Mouse (Mus musculus): Measurements from ENCODE around the gene Dnaaf1. TPM values are rescaled to one million over a fixed set of nuclear protein-coding genes. Genes with fewer than 3 reads are reported as not detected.

Dnaaf1 gene
- total and polyA plus RNA-seq, 2 experiments from 2014 or later: 0.48 TPM; not detected in 1

GRCm38 (mm10) chr8:119641058-119641457 is 66.0 kb downstream of the Dnaaf1 start:
- Histone ChIP-seq H3K27ac (no peak overlapping the region), H3K4me3 (ENCODE audit: low read length) (no peak overlapping the region), H3K4me1 (ENCODE audit: insufficient read depth, low read length) (no peaks in the 10 kb centered on the region), H3K36me3 (ENCODE audit: insufficient read depth, low read length) (no peaks in the 10 kb centered on the region), H3K27me3 (ENCODE audit: insufficient read depth, low read length) (no peaks in the 10 kb centered on the region), H3K9me3 (ENCODE audit: low read length) (no peaks in the 10 kb centered on the region), H3K4me2 (ENCODE audit: low read depth, low read length) (no peak overlapping the region), H3K9ac (replicated peaks; ENCODE audit: low read length) (no peak overlapping the region)
- DNase-seq (ENCODE audit: low spot score) (no peak), ATAC-seq (no peak)
- 79% methylated on average over 5 of the region's 5 CpGs for WGBS
- no peak for TF ChIP-seq CTCF (IDR thresholded peaks at IDR 0.05; ENCODE audit: low read depth)

GRCm38 (mm10) chr8:119642960-119643359 is 67.9 kb downstream of the Dnaaf1 start:
- Histone ChIP-seq H3K9ac (replicated peaks; ENCODE audit: low read length) (no peak overlapping the region), H3K27me3 (ENCODE audit: insufficient read depth, low read length) (no peaks in the 10 kb centered on the region), H3K4me1 (ENCODE audit: insufficient read depth, low read length) (no peaks in the 10 kb centered on the region), H3K4me3 (ENCODE audit: low read length) (no peak overlapping the region), H3K9me3 (ENCODE audit: low read length) (no peaks in the 10 kb centered on the region), H3K36me3 (ENCODE audit: insufficient read depth, low read length) (no peaks in the 10 kb centered on the region), H3K27ac (no peak overlapping the region), H3K4me2 (ENCODE audit: low read depth, low read length) (no peak overlapping the region)
- no peak for DNase-seq (ENCODE audit: low spot score)
- ATAC-seq: no peak
- no peak for TF ChIP-seq CTCF (IDR thresholded peaks at IDR 0.05; ENCODE audit: low read depth)
- 93% methylated on average over 1 of the region's 1 CpGs for WGBS

- Histone ChIP-seq H3K4me1 (ENCODE audit: insufficient read depth, low read length) (no peaks in the 10 kb centered on the region), H3K27ac (peak overlapping the region; percentile 56; the same call in 1 of the 2 replicates), H3K36me3 (ENCODE audit: insufficient read depth, low read length) (no peaks in the 10 kb centered on the region), H3K4me2 (ENCODE audit: low read depth, low read length) (no peak overlapping the region), H3K9me3 (ENCODE audit: low read length) (no peaks in the 10 kb centered on the region), H3K27me3 (ENCODE audit: insufficient read depth, low read length) (no peaks in the 10 kb centered on the region), H3K4me3 (ENCODE audit: low read length) (no peak overlapping the region), H3K9ac (replicated peaks; ENCODE audit: low read length) (no peak overlapping the region)
- 74% methylated on average over 17 of the region's 17 CpGs for WGBS
- no peak for TF ChIP-seq CTCF (IDR thresholded peaks at IDR 0.05; ENCODE audit: low read depth)
- DNase-seq (ENCODE audit: low spot score) (peak; percentile 44), ATAC-seq (peak; percentile 57; the same call in 1 of the 2 replicates)
Observed at GRCm38 (mm10) chr8:119644429-119644960, 69.5 kb downstream of the Dnaaf1 start.

GRCm38 (mm10) chr8:119644981-119645597 is 70.1 kb downstream of the Dnaaf1 start:
- Histone ChIP-seq H3K9me3 (ENCODE audit: low read length) (no peaks in the 10 kb centered on the region), H3K4me2 (ENCODE audit: low read depth, low read length) (no peak overlapping the region), H3K27ac (peak overlapping the region; percentile 56), H3K4me1 (ENCODE audit: insufficient read depth, low read length) (no peaks in the 10 kb centered on the region), H3K9ac (replicated peaks; ENCODE audit: low read length) (no peak overlapping the region), H3K36me3 (ENCODE audit: insufficient read depth, low read length) (no peaks in the 10 kb centered on the region), H3K27me3 (ENCODE audit: insufficient read depth, low read length) (no peaks in the 10 kb centered on the region), H3K4me3 (ENCODE audit: low read length) (no peak overlapping the region)
- DNase-seq (ENCODE audit: low spot score) (peak; percentile 59), ATAC-seq (peak; percentile 82)
- no peak for TF ChIP-seq CTCF (IDR thresholded peaks at IDR 0.05; ENCODE audit: low read depth)
- 36% methylated on average over 18 of the region's 18 CpGs for WGBS

GRCm38 (mm10) chr8:119646197-119646596 is 71.2 kb downstream of the Dnaaf1 start:
- 84% methylated on average over 3 of the region's 3 CpGs for WGBS
- ATAC-seq: no peak

GRCm38 (mm10) chr8:119646846-119647245 is 71.8 kb downstream of the Dnaaf1 start:
- Histone ChIP-seq H3K4me2 (ENCODE audit: low read depth, low read length) (no peak overlapping the region), H3K27ac (no peak overlapping the region), H3K9me3 (ENCODE audit: low read length) (no peaks in the 10 kb centered on the region), H3K36me3 (ENCODE audit: insufficient read depth, low read length) (no peaks in the 10 kb centered on the region), H3K4me1 (ENCODE audit: insufficient read depth, low read length) (no peaks in the 10 kb centered on the region), H3K9ac (replicated peaks; ENCODE audit: low read length) (no peak overlapping the region), H3K4me3 (ENCODE audit: low read length) (no peak overlapping the region), H3K27me3 (ENCODE audit: insufficient read depth, low read length) (no peaks in the 10 kb centered on the region)
- no peak for TF ChIP-seq CTCF (IDR thresholded peaks at IDR 0.05; ENCODE audit: low read depth)
- 84% methylated on average over 7 of the region's 7 CpGs for WGBS
- ATAC-seq (no peak), DNase-seq (ENCODE audit: low spot score) (no peak)

More at GRCm38 (mm10) chr8:119646197-119646596, 71.2 kb downstream of the Dnaaf1 start:
- peak; percentile 32 for TF ChIP-seq CTCF (IDR thresholded peaks at IDR 0.05; ENCODE audit: low read depth)
- Histone ChIP-seq H3K9ac (replicated peaks; ENCODE audit: low read length) (no peak overlapping the region), H3K27ac (no peak overlapping the region), H3K36me3 (ENCODE audit: insufficient read depth, low read length) (no peaks in the 10 kb centered on the region), H3K4me2 (ENCODE audit: low read depth, low read length) (no peak overlapping the region), H3K4me1 (ENCODE audit: insufficient read depth, low read length) (no peaks in the 10 kb centered on the region), H3K4me3 (ENCODE audit: low read length) (no peak overlapping the region), H3K27me3 (ENCODE audit: insufficient read depth, low read length) (no peaks in the 10 kb centered on the region), H3K9me3 (ENCODE audit: low read length) (no peaks in the 10 kb centered on the region)
- DNase-seq (ENCODE audit: low spot score): no peak

Other genes with a start within 250 kb of the Dnaaf1 start
- gene Hsbp1, start 230.7 kb upstream of the Dnaaf1 start, total RNA-seq (2014; rRNA removed): 297 and 301 TPM in 2 replicates
- gene Hsbp1, start 230.7 kb upstream of the Dnaaf1 start, polyA plus RNA-seq (2015; fragmentation: Nextera tagmentation; extraction: Ambion mirVana): 995 and 1,006 TPM in 2 replicates
- 36.6 and 37.2 TPM in 2 replicates for gene Mlycd, start 180.4 kb upstream of the Dnaaf1 start, total RNA-seq (2014; rRNA removed)
- gene Mlycd, start 180.4 kb upstream of the Dnaaf1 start, polyA plus RNA-seq (2015; fragmentation: Nextera tagmentation; extraction: Ambion mirVana): 20.0 TPM in 2 replicates
- gene Osgin1, start 141.1 kb upstream of the Dnaaf1 start, total RNA-seq (2014; rRNA removed): not detected in 2 replicates
- 0.29 and 0.45 TPM in 2 replicates for gene Osgin1, start 141.1 kb upstream of the Dnaaf1 start, polyA plus RNA-seq (2015; fragmentation: Nextera tagmentation; extraction: Ambion mirVana)
- gene Necab2, start 128.5 kb upstream of the Dnaaf1 start, total RNA-seq (2014; rRNA removed): 70.9 and 73.3 TPM in 2 replicates
- 53.9 and 61.5 TPM in 2 replicates for gene Necab2, start 128.5 kb upstream of the Dnaaf1 start, polyA plus RNA-seq (2015; fragmentation: Nextera tagmentation; extraction: Ambion mirVana)
- not detected in 2 replicates for gene Slc38a8, start 73.5 kb upstream of the Dnaaf1 start, total RNA-seq (2014; rRNA removed)
- gene Slc38a8, start 73.5 kb upstream of the Dnaaf1 start, polyA plus RNA-seq (2015; fragmentation: Nextera tagmentation; extraction: Ambion mirVana): 0.10 TPM in 1 of 2 replicates, not detected in the other
- 52.9 and 90.6 TPM in 2 replicates for gene Mbtps1, start 16.5 kb upstream of the Dnaaf1 start, total RNA-seq (2014; rRNA removed)
- 42.6 and 44.9 TPM in 2 replicates for gene Mbtps1, start 16.5 kb upstream of the Dnaaf1 start, polyA plus RNA-seq (2015; fragmentation: Nextera tagmentation; extraction: Ambion mirVana)
- gene Hsdl1, start 52 bp upstream of the Dnaaf1 start, total RNA-seq (2014; rRNA removed): 127 and 144 TPM in 2 replicates
- 114 and 126 TPM in 2 replicates for gene Hsdl1, start 52 bp upstream of the Dnaaf1 start, polyA plus RNA-seq (2015; fragmentation: Nextera tagmentation; extraction: Ambion mirVana)
- 19.8 and 29.7 TPM in 2 replicates for gene Taf1c, start 30.0 kb downstream of the Dnaaf1 start, total RNA-seq (2014; rRNA removed)
- gene Taf1c, start 30.0 kb downstream of the Dnaaf1 start, polyA plus RNA-seq (2015; fragmentation: Nextera tagmentation; extraction: Ambion mirVana): 7.9 and 9.4 TPM in 2 replicates
- 0.63 and 1.0 TPM in 2 replicates for gene Adad2, start 37.5 kb downstream of the Dnaaf1 start, total RNA-seq (2014; rRNA removed)
- gene Adad2, start 37.5 kb downstream of the Dnaaf1 start, polyA plus RNA-seq (2015; fragmentation: Nextera tagmentation; extraction: Ambion mirVana): 0.11 TPM in 1 of 2 replicates, not detected in the other
- gene Kcng4, start 60.4 kb downstream of the Dnaaf1 start, total RNA-seq (2014; rRNA removed): 0.11 and 0.73 TPM in 2 replicates
- gene Kcng4, start 60.4 kb downstream of the Dnaaf1 start, polyA plus RNA-seq (2015; fragmentation: Nextera tagmentation; extraction: Ambion mirVana): 0.19 and 0.21 TPM in 2 replicates
- 20.6 and 24.1 TPM in 2 replicates for gene Wfdc1, start 91.1 kb downstream of the Dnaaf1 start, total RNA-seq (2014; rRNA removed)
- 10.6 and 12.0 TPM in 2 replicates for gene Wfdc1, start 91.1 kb downstream of the Dnaaf1 start, polyA plus RNA-seq (2015; fragmentation: Nextera tagmentation; extraction: Ambion mirVana)
- 0.26 and 0.29 TPM in 2 replicates for gene Atp2c2, start 124.8 kb downstream of the Dnaaf1 start, total RNA-seq (2014; rRNA removed)
- 0.66 and 0.98 TPM in 2 replicates for gene Atp2c2, start 124.8 kb downstream of the Dnaaf1 start, polyA plus RNA-seq (2015; fragmentation: Nextera tagmentation; extraction: Ambion mirVana)
- gene Tldc1, start 203.2 kb downstream of the Dnaaf1 start, total RNA-seq (2014; rRNA removed): 20.2 and 21.2 TPM in 2 replicates
- gene Tldc1, start 203.2 kb downstream of the Dnaaf1 start, polyA plus RNA-seq (2015; fragmentation: Nextera tagmentation; extraction: Ambion mirVana): 7.4 and 8.4 TPM in 2 replicates